Mouse (Mus musculus) midbrain, postnatal 0 days (tissue): ENCODE measurements around the gene Atg2a. TPM values are rescaled to one million over a fixed set of nuclear protein-coding genes. Genes with fewer than 3 reads are reported as not detected.

Experiments used
- ATAC-seq: fragments of 200-750 bp; cut with Nextera tagmentation; 2 replicates; pipeline ENCODE4 v1.8.0; 2017; ENCODE audit warnings: moderate number of reproducible peaks, mild to moderate bottlenecking, moderate TSS enrichment, moderate library complexity; ENCODE audit not compliant: low FRiP score
- DNase-seq: peaks from one replicate; pipeline ENCODE4 v3.0.0-alpha.2; 2015; ENCODE audit warnings: low spot score
- H3K27ac ChIP-seq: fragments of 300-500 bp; sonication (generic); 2 replicates; pipeline ENCODE4 v1.5.1; 2014; ENCODE audit warnings: low read depth, mild to moderate bottlenecking, low read length, mixed read lengths
- H3K27me3 ChIP-seq: fragments of 300-500 bp; sonication (generic); 2 replicates; pipeline ENCODE4 v1.6.1; 2014; ENCODE audit warnings: low read length, control low read depth, mixed read lengths; ENCODE audit not compliant: insufficient read depth
- H3K36me3 ChIP-seq: fragments of 300-500 bp; sonication (generic); 2 replicates; pipeline ENCODE4 v1.6.1; 2014; ENCODE audit warnings: low read length, control low read depth, mixed read lengths; ENCODE audit not compliant: insufficient read depth
- H3K4me1 ChIP-seq: fragments of 300-500 bp; sonication (generic); 2 replicates; pipeline ENCODE4 v1.6.1; 2014; ENCODE audit warnings: mild to moderate bottlenecking, control low read depth, antibody characterized with exemption, low read length, mixed read lengths; ENCODE audit not compliant: insufficient read depth
- H3K4me2 ChIP-seq: fragments of 300-500 bp; sonication (generic); 2 replicates; pipeline ENCODE4 v1.6.1; 2014; ENCODE audit warnings: low read depth, mild to moderate bottlenecking, low read length, mixed read lengths; ENCODE audit not compliant: poor library complexity, severe bottlenecking
- H3K4me3 ChIP-seq: fragments of 300-500 bp; sonication (generic); 2 replicates; pipeline ENCODE4 v1.5.1; 2014; ENCODE audit warnings: low read depth, mild to moderate bottlenecking, low read length, moderate library complexity
- H3K9ac ChIP-seq: fragments of 300-500 bp; sonication (generic); replicated peaks from 2 replicates; pipeline ENCODE4 v1.6.1; 2014; ENCODE audit warnings: mild to moderate bottlenecking, low read length, moderate library complexity, mixed read lengths; ENCODE audit not compliant: poor library complexity, severe bottlenecking
- H3K9me3 ChIP-seq: fragments of 300-500 bp; sonication (generic); 2 replicates; pipeline ENCODE4 v1.6.1; 2016; ENCODE audit warnings: low read length, control low read depth
- CTCF ChIP-seq: IDR thresholded peaks from 2 replicates; pipeline ENCODE4 v1.5.1; 2016; ENCODE audit warnings: antibody characterized with exemption, mild to moderate bottlenecking
- WGBS: fragments of 180-500 bp; shearing (Covaris S2); extraction: QIAGEN DNeasy Blood & Tissue Kit; methylation state at CpG from one replicate; pipeline ENCODE4 v1.1.7; 2014; 5-methylcytosine and 5-hydroxymethylcytosine counted together
- polyA plus RNA-seq: library from polyadenylated mRNA; unstranded; fragments of >200 nt; fragmentation: Nextera tagmentation; extraction: Ambion mirVana; gene quantifications from 2 replicates; pipeline ENCODE4 v1.2.1, GENCODE M21; 2015
- total RNA-seq: library from RNA; depleted of rRNA; stranded (reverse); fragments of >200 nt; gene quantifications from 2 replicates; pipeline ENCODE4 v1.2.3, GENCODE M21; 2014

The Atg2a gene
- total and polyA plus RNA-seq, 2 experiments from 2014 or later, result 9.7 to 38.2 TPM

DNA sequence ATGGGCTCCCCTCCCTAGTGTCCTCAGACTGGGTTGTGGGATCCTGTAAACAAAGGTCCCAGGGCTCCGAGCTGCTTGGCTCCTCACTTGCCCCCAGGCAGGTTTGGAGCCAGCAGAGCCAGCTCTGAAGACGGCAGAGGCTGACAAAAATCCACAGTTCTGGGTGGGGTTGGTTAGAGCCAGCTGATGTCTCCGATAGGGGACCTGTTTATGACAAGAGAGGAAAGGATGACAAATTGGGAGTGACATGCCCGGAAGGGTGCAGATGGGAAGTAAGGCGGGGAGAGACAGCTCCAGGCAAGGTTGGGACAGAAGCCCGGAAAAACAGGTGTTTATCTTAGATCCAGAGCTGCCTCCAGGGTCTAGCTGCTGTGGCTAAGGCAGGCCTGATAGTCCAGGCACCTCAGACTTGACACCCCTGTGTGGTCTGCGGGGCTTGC lies 59.0 kb downstream of the Atg2a start:
- H3K27ac ChIP-seq, result no peak overlapping the region
- no peak overlapping the region for H3K4me2 ChIP-seq
- H3K36me3 ChIP-seq, result peaks cover 41% of the 10 kb centered on the region
- H3K4me3 ChIP-seq, result no peak overlapping the region
- no peaks in the 10 kb centered on the region for H3K9me3 ChIP-seq
- H3K9ac ChIP-seq, result no peak overlapping the region
- no peaks in the 10 kb centered on the region for H3K27me3 ChIP-seq
- WGBS, result 57% methylated on average over 7 of the region's 7 CpGs
- no peaks in the 10 kb centered on the region for H3K4me1 ChIP-seq
- peak; percentile 56 for DNase-seq
- ATAC-seq, result no peak
- TF ChIP-seq CTCF, result no peak

DNA sequence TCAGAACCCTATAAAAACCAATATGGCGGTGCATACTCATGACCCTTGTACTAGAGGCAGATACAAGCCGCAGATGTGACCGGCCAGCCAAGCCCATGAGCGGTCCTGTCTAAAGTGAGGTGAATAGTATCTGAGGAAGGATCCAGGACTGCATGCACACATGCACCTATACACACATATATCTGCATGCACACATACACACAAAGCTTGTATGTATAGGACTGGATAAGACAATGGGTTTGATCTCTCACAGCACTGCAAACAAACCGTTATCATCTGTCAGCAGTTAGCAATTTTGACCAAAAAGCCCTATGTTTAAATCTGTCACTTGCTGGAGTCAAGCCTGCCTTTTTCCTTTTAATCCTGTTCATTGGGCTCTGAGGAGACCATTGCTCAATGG lies 60.6 kb downstream of the Atg2a start:
- no peak overlapping the region for H3K27ac ChIP-seq
- H3K9ac ChIP-seq, result no peak overlapping the region
- H3K9me3 ChIP-seq, result no peaks in the 10 kb centered on the region
- 96% methylated on average over 5 of the region's 5 CpGs for WGBS
- no peak overlapping the region for H3K4me3 ChIP-seq
- H3K4me1 ChIP-seq, result no peaks in the 10 kb centered on the region
- no peak for ATAC-seq
- no peaks in the 10 kb centered on the region for H3K27me3 ChIP-seq
- TF ChIP-seq CTCF, result no peak
- no peak overlapping the region for H3K4me2 ChIP-seq
- no peak for DNase-seq
- H3K36me3 ChIP-seq, result peaks cover 27% of the 10 kb centered on the region

DNA sequence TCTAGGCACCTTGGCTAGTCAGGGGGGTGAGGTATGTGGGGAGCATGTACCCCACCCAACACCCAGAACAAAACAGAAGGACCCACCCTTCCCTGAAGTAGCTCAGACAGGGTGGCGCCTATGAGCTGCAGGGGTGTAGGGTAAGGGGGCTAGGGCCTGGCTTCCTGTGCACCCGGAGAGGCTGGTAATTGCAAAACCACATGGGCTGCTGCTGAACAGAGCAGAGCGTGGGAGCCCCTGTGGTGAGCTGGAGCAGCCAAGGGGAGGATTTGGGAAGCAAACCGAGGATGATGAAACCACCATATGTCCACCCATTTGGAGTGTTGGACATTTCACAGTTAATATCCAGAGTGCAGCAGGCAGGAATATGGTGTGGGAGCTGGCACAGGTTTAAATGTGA lies 61.1 kb downstream of the Atg2a start:
- no peaks in the 10 kb centered on the region for H3K9me3 ChIP-seq
- no peaks in the 10 kb centered on the region for H3K27me3 ChIP-seq
- H3K27ac ChIP-seq, result no peak overlapping the region
- no peak overlapping the region for H3K4me3 ChIP-seq
- ATAC-seq (no peak), DNase-seq (peak; percentile 69)
- no peak overlapping the region for H3K4me2 ChIP-seq
- H3K4me1 ChIP-seq, result no peaks in the 10 kb centered on the region
- no peak overlapping the region for H3K9ac ChIP-seq
- TF ChIP-seq CTCF, result no peak
- peaks cover 23% of the 10 kb centered on the region for H3K36me3 ChIP-seq
- 48% methylated on average over 4 of the region's 4 CpGs for WGBS

DNA sequence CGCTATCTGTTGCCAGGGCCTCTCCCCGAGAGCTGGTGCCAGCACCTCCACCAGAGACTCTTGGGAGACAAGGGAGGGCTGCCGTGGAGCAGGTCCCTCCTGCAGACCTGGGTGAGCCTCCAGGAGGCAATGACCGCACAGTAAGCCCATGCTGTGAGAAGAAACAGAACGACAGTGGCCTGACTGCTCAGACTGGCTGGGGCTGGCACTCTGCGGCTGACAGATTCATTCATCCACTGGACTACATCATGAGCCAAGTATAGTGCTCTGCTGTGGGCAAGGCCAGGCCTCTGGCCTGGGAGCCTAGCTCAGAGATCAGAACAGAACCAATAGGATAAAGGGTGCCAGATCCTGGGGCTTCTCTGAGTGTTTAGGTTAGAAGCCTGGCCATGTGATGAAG lies 62.4 kb downstream of the Atg2a start:
- Histone ChIP-seq H3K9me3 (no peaks in the 10 kb centered on the region), H3K27ac (no peak overlapping the region), H3K9ac (no peak overlapping the region), H3K4me2 (no peak overlapping the region), H3K27me3 (no peaks in the 10 kb centered on the region), H3K36me3 (peaks cover 12% of the 10 kb centered on the region), H3K4me1 (no peaks in the 10 kb centered on the region), H3K4me3 (no peak overlapping the region)
- ATAC-seq (no peak), DNase-seq (no peak)
- WGBS, result 81% methylated on average over 6 of the region's 6 CpGs
- TF ChIP-seq CTCF, result no peak

DNA sequence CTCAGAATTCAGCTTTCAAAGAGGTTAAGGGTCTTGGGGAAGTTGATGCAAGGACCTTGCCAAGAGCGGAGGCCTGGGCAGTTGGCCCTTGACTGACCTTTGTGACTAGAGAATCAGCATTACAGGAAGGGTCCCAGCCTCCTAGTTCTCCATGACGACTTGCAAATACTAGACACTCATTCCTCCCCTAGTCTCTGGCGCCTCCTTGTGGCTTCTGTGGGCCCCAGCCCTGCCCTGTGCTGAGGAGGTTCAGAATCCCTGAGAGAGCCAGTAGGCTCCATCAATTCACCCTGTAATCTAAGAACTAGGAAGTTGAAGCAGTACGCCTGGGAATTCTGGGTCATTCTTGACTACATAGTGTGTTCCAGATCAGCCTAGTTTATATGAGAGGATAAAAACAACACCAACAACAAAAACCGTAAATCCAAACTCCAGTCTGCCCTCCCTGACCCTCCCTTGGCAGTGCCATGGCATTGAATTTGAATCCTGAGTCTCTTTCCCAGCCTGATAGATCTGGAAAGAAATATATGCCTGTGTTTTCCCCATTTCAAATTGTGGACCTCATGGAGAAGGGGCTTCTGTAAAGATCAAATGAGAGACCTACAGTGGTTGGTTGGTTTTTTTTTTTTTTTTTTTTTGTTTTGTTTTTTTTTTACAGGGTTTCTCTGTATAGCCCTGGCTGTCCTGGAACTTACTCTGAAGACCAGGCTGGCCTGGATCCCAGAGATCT lies 63.5 kb downstream of the Atg2a start:
- H3K36me3 ChIP-seq, result peaks cover 5% of the 10 kb centered on the region; the same call in 1 of the 2 replicates
- ATAC-seq, result 0 out of 2 replicates have a peak, but pooled peaks have one; percentile 43

GRCm38 (mm10) chr19:6305517-6306115 lies 64.1 kb downstream of the Atg2a start:
- WGBS, result 64% methylated on average over 8 of the region's 8 CpGs
- Histone ChIP-seq H3K36me3 (no peaks in the 10 kb centered on the region), H3K9me3 (no peaks in the 10 kb centered on the region), H3K4me3 (peak overlapping the region; percentile 45), H3K4me1 (no peaks in the 10 kb centered on the region), H3K4me2 (peak overlapping the region; percentile 59), H3K27ac (no peak overlapping the region), H3K27me3 (no peaks in the 10 kb centered on the region), H3K9ac (peak overlapping the region; percentile 62; the same call in 1 of the 2 replicates)
- no peak for TF ChIP-seq CTCF
- ATAC-seq, result no peak
- no peak for DNase-seq

More for the DNA sequence above, 63.5 kb downstream of the Atg2a start:
- no peaks in the 10 kb centered on the region for H3K4me1 ChIP-seq
- H3K27ac ChIP-seq, result no peak overlapping the region
- no peaks in the 10 kb centered on the region for H3K27me3 ChIP-seq
- peak; percentile 83 for TF ChIP-seq CTCF
- DNase-seq, result peak; percentile 82
- H3K9me3 ChIP-seq, result no peaks in the 10 kb centered on the region
- no peak overlapping the region for H3K4me3 ChIP-seq
- WGBS, result 27% methylated on average over 5 of the region's 5 CpGs
- H3K9ac ChIP-seq, result no peak overlapping the region
- H3K4me2 ChIP-seq, result no peak overlapping the region
